Mouse (Mus musculus): Measurements from ENCODE around the gene Smoc1.
A peak's percentile ranks its signal among the peaks of the same experiment; 100 is the strongest.

Gene Smoc1

DNA sequence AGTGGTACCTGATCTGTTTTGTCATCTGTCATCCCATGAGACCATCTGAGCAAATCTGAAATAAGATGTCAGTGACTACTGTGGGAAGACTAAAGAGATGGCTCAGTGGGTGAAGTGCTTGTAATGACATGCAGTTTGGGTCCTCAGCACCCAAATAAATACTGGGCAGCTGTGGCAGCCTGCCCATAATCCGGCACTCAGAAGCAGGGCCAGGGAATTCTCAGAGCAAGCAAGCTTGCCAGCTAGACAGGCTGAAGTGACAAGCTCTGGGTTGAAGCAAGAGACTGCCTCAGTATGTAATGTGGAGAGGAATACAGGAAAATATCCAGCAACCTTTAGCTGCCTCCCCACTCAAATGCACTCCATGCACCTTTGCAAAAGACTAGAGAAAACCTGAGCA is 58.6 kb downstream of the Smoc1 start:
- no peak for DNase-seq

DNA sequence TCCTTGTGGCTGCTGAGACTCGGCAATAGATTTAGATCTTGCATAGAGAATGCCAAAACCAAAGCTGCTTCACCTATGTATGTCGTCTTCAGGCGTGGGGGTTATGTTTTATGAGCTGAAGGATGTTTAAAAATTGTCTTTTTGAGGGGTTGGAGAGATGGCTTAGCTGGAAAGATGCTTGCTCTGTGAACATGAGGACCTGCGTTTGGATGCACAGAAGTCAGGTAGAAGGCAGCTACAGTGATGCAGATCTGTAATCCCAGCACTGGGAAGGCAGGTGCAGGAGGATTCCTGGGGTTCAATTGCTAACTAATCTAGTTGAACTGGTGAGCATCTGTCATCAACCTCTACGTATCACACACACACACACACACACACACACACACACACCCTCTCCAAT is 61.5 kb downstream of the Smoc1 start:
- DNase-seq, result no peak

DNA sequence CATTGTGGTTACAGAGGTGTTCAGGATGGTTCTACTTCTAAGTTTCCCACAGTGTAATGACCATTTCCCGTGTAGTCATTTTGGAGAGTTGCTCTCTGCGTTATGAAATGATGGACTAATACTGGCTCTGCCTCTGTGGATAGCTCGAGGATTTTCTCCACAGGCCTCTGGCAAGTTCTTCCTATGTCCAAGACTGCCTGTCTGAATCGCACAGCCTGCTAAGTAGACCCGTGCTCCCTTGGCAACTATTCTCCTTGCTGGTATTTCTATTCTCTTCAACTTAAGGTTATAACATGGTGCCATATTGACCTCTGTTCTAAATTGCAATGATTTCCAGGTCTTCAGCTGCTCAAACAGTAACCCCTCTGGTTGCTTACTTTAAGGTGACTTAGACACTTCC is 65.0 kb downstream of the Smoc1 start:
- no peak for DNase-seq

DNA sequence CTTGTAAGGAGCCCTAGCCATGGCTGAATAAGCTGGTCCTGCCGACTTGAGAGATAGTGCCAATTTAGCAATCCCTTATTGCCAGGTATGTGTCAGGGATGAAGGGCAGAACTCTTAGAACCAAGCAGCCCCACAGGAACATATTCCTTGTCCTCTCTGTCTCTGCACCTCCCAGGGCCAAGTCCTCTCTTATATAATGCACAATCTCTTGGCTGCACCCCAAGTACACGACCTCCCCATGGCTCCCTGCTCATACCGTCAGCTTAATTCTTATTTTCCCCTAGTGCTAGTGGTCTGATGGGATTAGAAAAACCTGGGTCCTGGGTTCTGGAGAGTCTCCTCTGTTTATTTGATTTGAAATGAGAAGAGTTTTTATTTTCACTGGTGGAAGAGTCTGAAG is 66.0 kb downstream of the Smoc1 start:
- DNase-seq, result no peak

DNA sequence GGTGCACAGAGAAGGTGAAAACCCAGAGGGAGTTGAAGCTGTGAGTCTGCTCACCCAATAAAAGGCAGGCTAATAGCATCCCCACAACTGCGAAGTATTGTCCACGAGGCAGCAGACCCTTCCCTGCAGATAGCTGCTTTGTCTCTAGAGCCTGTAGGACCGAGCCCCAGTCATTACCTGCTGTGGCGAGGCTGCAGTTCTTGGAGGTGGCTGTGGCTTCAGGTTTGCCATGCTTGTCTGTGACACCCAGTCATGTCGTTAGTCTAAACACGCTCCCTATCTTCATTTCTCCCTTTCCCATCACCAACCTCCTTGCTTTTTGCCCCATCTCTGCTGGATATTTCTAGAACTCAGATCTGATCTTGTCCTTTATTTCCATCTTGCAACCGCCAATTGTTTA is 66.6 kb downstream of the Smoc1 start:
- no peak for DNase-seq

DNA sequence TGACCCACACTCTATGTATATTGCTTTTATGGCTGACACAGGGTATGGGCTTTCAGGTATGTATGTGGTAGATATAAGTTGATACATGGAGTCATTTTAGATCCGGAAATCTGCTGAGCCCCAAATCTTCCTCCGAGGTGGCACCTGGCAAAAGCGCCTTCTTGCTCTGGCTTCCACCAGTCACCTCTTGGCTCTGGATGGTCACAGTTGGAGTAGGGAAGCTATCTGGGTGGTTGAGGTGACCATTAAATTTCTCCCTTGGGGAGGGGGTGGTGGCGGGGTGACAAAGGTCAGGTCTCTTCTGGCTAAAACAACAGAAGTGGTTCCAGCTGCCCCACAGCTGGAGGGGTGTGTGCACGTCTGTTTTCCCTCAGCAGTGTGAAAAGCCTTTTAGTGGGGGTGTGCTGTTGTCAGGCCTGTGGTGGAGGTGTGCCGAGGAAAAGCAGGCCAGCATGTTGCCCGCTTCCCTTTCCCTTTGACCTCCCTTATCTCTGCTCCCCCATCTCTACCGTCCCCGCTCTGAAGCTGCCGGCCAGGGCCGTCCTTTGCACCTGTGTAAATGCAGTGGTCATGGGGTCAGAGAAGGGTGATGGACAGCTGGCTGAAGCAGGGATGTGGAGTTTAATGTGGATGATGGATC is 68.3 kb downstream of the Smoc1 start:
- no peak for DNase-seq

DNA sequence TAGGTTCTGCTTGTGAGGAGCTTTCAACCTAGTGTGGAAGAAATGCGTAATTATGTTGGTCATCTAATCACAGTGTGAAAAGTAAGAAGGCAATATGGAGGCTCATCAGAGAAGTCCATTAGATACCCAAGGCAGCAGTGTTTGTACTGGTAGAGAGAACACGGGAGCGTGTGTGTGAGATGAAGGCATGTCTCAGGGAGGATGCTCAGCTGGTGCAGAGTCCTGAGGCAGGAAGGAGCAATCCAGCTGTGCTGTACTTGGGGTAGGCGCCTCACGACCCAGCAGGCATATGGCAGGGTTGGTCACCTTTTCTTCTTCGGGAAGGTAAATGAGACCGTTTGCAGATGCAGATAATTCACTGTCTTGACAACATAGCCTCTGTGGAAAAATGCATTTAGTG is 70.7 kb downstream of the Smoc1 start:
- DNase-seq, result no peak

DNA sequence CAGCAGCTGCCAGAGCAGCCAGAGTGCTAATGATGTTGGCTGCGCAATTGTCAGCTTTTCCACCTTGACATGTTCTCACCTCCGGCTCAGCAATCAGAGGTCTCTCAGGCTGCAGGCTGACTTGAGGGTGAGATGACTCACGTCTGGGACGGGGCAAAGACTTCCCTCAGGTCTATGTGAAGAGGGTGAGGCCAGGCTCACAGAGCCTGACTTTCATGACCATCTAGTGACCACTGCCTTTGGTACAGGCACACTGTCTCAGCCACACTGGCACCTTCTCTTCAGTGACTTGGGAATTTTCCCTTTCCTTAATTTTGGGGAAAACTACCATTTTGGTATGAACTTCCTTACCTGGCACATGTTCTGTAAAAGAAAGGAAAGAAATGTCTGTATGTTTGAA is 71.1 kb downstream of the Smoc1 start:
- no peak for DNase-seq

DNA sequence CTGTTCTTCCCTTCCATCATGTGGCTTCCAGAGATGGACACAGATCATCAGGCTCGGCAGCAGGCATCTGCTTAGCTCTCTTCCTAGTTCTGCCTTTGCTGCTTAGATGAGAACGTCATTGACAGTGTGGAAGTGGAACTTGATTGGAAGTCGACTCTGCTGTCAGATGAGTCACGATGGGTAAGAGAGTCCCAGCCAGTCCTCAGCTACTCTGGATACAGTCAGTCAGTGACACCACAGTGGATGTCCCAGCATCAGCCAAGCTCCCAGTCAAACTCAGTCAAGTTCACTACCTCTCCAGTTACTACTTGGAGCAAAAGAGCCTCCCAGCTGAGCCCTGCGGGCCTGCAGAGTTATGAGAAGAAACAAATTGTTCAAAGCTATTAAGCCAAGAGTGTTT is 72.6 kb downstream of the Smoc1 start:
- DNase-seq, result no peak

DNA sequence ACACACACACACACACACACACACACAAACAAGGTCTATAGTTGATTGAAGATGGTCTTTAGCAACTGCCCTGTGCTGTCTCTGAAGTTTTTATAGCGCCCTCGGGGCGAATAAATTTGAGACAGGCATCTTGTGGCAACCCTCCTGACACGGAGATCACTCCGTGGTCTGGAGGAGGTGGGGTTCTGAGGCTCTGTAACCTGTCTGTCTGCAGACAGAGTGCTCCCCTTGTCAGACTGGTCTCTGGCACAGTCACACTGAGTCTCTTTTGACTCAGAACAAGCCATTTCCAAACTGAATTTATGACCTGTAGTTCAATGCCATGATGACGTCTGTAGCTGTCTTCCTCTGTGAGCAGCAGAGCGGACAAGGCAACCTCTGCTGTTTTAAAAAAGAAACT is 75.1 kb downstream of the Smoc1 start:
- no peak for DNase-seq

DNA sequence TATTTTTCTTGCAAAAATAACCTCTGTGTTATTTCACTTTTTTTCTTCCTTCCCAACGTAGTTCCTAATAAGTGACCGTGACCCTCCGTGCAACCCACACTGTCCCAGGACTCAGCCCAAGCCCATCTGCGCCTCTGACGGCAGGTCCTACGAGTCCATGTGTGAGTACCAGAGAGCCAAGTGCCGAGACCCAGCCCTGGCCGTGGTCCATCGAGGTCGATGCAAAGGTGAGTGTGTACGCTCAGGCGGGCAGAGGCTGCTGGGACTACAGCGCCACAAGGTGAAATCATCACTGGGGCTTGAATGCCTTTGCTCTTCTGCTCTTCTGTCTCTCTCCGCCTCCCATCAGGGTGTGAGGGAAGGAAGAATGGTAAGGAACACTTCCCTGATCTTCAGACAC is 77.9 kb downstream of the Smoc1 start:
- no peak for DNase-seq

DNA sequence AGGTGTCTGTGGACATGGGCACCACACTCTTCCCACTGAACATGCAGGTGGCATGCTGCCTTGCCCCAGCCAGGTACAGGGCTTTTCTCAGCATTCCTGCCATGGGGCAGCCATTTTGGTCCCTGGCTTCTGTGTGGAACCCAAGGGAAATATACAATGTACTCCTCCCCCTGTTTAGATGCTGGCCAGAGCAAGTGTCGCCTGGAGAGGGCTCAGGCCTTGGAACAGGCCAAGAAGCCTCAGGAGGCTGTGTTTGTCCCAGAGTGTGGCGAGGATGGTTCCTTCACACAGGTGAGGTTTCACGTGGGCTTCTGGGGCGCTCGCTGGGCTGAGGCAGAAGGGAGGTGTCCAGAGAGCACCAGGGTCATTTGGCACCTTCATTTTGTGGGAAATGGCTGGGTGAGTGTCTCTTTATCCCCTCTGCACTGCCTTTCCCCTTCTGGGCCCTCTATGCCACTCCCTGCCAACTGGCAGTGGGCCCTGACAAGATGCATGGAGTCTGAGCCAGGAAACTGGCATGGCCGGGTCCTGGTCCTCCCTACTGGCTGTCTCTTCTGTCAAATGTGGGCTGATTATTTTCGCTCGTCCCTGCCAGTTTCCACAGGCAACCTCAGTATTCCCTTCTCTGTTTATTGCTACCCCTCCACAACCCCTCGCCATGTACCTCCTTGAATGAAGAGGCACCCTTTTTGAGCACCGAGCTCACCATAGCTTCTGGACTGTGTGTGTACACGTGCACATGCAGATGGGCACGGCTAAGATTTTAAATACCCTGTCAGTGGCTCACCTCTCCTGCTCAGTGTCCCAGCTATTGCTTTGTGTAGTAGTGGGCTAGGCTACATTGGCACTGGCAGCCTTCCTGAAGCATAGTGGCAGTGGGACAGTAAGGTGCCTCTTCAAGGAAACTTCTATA is 79.4 kb downstream of the Smoc1 start:
- DNase-seq, result peak; percentile 18

DNA sequence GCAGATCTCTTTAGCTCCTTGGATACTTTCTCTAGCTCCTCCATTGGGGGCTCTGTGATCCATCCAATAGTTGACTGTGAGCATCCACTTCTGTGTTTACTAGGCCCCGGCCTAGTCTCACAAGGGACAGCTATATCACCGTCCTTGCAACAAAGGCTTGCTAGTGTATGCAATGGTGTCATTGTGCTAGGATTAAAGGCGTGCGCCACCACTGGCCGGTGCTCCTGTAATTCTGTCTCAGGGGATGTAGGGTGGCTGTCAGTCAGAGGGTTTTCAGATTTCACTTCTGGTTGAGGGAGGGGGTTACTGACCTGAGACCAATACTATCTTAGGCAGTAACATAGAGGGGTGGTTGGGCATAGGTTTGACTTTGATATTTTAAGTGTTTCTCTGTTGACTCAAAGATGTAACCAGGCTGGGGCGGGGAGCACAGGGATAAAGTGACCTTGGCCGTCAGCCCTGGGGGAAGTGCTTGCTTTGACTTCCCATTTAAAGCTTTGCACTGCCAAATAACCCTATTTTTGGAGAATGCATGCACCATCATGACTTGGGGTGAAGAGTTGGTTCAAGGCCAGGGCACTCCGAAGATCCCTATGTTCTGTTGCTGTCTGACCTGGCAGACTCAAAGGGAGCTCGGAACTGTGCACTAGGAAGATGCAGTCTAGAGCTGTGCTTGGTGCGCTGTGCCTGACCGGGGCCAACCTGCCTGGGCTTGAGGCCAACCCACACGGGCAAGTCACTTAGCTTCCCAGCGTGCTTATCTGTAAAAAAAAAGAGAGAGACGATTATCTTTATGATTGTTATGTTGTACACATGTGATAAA is 80.9 kb downstream of the Smoc1 start:
- DNase-seq, result no peak

DNA sequence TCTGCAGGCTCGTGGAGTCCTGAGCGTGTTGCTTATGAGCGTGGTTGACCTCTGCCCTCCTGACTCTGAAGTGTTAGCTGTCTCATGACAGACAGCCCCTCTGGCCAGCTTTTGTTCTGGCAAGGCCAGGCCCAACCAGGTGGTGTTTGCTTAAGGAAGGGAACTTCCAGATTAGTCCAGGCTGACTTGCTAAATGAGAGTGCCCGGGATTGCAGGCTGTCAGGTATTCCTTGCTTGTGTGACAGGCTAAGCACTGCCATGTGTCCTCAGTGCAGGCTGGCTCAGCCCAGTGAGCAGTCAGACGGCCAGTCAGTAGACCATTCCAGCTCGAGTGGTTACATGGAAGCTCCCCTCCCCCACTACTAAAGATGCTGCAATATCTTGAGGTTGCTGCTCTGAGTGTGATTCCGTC is 82.0 kb downstream of the Smoc1 start:
- DNase-seq, result no peak

DNA sequence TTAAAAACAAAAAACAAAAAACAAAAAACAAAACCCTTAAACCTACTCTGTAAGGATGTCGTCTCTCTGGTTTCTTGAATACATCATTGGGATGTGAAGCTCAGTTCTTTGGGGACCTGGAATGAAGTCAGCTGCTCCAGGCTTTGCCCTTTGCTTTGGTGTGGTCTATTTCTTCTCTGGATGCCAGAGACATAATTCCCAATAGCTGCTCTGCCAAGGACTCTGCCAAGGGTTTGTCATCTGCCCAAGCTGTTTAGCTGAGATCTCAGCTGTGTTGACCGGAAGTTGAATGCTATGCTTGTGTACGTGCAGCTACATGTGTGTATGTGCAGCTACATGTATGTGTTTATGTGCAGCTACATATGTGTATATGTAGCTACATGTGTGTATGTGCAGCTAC is 83.4 kb downstream of the Smoc1 start:
- DNase-seq, result no peak

DNA sequence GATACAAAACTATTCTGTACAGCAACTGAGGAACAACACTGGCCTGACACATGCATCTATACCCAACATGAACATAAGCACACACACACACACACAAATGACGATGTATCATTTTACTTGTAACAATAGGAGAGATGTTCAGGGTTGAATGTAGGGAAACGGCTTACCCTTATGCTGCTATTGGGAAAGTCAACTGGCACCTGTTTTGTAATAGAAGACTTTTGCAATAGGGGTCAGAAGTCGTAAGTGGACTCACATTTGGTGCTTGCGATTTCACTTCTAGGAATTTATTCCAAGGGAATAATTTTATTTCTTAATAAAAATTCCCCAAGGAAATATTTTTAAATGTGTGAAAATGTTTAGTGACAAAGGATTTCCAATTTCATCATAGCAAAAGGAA is 85.7 kb downstream of the Smoc1 start:
- DNase-seq, result no peak

DNA sequence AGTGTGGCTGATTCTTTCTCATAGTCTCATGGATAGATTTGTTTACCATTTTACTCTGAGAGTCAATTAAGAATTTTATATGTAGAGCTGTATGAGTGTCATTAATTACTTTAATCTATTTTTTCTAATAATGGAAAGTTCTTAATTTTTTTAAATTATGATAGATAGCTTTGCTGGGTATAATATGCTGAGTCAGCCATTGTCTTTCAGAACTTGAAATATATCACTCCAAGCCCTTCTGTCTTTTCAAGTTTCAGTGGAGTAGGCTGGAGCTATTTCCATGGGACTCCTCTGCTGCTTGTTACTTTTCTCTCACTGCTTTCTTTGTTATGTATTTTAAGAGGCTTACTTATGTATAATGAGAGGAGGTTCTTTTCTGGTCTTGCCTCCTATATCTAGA is 93.7 kb downstream of the Smoc1 start:
- no peak for DNase-seq

DNA sequence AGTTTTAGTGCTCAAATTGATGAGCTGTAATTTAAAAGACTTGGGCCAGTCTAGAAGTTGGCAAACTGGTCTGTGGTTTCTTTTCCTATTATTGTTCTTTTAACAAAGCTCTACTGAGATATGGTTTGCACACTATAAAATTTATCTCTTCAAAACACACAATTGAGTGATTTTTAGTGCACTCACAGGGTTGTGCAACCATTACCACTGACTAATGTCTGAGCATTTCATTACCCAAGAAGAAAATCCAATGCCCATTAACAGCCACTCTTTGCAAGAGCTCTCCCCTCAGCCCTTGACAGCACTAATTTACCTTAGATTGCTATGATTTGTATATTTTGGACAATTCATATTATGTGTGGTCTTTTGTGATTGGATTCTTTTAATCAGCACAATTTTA is 97.2 kb downstream of the Smoc1 start:
- no peak for DNase-seq

DNA sequence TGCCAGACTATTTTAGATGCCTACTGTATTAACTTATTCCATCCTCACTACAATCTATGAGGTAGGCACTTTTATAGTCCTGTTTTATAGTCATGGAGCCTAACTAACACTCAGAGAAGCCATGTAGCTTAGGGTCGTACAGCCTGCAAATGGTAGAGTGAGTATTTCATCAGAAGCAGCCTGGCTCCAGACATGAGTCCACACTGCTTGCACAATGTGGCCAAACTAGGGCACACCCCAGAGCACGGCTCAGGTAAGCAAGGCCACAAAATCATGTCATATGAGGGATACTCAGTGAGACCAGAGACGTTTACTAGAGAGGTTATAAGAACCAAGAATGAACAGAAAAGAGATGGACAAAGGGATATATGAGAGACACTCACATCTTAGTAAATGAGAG is 100.2 kb downstream of the Smoc1 start:
- no peak for DNase-seq

DNA sequence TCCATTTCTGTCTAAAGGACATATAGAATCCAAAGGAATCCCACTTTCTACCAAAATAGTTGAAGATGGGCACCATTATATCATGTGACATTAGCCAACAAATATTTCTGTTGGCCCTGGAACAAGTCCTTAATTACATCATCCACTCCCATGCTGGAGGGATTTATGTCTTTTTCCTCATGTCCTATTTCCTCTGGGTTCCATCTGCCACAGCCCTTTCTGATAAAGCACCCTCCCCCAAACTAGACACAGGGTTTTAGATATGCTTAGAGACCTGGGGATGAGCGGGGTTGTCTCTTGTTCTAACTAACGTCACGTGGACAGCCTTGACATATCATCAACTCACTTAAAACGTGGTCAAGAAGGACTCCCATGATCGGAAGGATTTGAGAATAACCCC is 102.1 kb downstream of the Smoc1 start:
- DNase-seq, result no peak

DNA sequence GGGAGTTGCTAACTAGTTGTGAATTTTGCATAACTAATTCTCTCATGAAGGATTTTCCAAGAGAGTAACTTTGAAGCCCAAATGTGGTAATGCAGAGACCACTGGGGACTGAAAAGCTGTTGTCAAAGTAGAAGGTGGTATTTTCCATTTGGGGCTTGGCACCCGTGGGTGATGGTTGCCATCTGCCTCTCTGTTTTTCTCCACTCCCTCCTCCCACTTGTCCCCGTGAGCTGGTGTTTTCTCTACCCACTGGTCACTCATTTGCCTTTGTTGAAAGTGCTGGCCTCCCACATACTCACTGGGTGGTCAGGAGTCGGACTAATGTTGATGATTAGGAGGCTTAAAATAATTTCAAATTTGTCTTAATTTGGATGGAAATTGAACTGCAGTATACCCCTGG is 104.1 kb downstream of the Smoc1 start:
- no peak for DNase-seq

DNA sequence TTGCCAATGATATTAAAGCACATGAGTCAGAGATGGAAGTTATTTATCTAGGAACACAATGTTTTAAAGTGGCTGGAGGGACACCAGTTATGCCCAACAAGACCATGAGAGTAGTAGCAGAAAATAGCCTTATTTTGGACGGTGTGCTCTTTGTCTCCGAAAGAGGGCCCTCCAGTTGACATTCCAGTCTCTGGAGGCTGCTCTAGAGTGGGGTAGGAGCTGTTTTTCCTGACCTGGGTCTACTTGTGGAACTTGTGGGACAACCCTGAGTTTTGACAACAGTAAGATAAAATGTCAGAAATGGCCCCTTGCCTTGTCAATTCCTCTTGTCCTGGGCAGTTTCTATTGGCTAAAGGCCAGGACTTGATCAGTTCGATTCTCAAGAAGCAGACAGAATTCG is 104.5 kb downstream of the Smoc1 start:
- no peak for DNase-seq

DNA sequence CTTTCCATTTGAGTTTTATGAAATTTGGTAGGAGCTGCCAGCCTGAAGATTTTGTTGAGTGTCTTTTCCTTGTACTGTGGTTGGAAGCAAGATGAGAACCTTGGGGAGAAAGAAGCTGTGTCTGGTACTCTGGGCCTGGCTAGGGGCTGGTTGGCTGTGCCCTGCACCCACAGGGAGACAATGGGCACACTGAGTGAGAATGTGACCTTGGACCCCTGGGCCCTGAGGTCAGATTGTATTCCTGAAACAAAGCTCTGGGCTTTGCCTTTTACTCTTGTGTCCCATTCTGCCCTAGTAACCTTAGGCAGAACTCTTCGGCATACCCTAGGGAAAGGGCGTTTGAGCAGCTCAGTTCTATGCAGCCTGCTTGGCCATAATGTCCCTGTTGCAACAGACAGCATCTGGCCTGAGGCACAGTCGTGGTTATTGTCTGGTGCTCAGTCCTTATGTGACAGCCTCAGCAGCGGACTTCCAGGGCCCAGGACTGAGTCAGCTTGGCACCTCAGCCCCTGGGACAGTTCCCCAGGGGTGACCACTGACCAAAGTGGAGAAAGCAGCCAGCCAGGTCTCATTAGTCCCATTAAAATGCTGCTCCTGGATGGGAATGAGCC is 106.6 kb downstream of the Smoc1 start:
- no peak for DNase-seq
